Mouse (Mus musculus) heart, postnatal 4 days (tissue): ENCODE data around the gene Trank1. TPM values are rescaled to one million over a fixed set of nuclear protein-coding genes. Genes with fewer than 3 reads are reported as not detected.
A peak's percentile ranks its signal among the peaks of the same experiment; 100 is the strongest.

ENCODE experiments used
- DNase-seq: peaks from one replicate; pipeline ENCODE4 v3.0.0; 2021
- total RNA-seq, 2 experiments: library from RNA; stranded (reverse); gene quantifications; 2 replicates each; pipeline ENCODE4 v1.2.3; 2021

Trank1 gene
- total RNA-seq, 2 experiments from 2014 or later, result 0.10 to 0.14 TPM

DNA sequence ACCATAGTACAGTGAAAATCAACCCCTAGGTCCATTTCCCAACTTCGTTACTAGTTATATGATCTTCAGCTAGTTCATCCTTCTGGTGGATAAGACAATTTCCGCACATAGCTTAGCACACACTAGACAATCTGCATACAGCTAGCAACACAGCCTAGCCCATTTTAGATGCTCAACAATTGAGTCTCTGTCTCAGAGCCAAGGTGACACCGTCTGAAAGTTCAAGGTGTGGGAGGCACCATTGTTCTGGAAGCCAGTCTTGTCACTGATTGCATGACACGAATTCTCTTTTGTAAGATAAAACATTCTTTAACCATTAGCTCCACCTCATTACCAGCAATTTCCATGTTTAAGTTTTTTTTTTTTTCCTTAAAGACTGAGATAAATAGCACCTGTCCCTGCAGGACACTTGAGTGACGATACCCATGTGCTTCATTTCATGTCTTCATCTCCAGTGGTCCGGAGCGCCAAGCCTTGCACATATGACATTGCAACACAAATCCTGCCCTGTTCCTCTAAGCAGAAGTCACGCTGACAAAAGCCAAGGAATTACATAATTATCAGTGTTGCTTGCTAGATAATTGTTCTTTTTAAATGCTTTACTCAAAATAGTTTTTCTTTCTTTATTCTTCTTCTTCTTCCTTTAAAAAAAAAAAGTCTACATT is 117.3 kb downstream of the Trank1 start:
- DNase-seq, result no peak

DNA sequence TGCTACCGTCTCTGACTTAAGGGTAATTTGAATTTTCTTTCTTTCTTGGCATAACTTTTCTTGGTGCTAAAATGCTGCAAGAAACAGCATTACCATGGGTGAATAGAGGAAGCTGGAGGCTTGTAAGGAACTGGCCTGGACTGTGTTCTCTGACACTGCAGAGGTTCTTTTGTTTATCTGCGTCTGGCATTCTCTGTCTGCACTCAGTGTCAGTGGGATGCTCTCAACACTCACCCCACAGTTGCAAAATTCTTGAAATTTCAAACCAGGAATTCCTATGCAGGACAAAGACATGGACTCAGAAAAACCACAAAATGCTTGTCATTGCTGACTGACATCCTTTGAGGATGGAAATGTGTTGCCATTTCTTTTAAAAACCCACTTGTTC is 117.8 kb downstream of the Trank1 start:
- no peak for DNase-seq

GRCm38 (mm10) chr9:111435429-111435828 is 123.9 kb downstream of the Trank1 start:
- DNase-seq, result no peak

DNA sequence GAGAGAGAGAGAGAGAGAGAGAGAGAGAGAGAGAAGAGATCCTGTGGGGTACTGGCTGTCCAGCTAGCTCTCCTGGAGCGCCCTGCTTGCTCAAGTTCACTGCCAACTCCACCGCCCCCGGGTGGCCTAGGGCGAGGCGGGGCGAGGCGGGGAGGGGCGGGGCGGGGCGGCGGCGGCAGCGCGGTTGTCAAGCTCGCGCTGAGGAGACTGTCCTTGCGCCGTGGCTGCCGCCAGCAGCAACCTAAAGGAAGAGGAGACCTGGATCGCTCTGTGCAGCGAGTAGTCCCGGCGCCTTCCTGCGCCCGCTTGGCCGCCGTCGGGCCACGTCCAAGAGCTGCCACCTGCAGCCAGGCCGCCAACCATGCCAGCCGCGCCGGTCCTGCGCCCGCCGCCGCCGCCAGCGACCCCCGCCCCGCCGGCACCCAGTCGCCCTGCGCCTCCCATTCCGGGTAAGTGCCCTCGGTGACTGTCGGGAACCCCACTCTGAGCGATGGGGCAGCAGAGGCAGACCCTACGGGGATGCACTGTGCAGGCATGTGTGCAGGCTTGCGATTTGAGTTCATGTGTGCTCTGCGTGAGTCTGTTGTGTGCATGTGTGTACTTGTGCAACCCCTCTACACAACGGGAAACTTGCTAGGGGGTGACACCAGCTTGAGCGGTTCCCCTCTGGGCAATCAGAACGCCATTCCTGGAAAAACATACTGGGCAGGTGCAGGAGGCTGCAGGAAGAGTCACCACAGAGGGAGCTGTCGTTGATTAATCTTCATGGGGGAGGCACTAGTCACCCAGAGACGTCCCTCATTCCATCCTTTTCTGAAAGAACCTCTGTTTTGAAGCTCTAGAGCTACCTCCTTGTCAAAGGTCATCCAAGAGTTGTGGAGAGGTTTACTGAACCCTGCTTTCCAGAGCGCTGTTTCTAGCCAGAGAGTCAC is 127.6 kb downstream of the Trank1 start, which contains the start of gene Dclk3:
TSS of gene Dclk3 (plus strand) at position 178 of the 932 bp plus-strand sequence.
- DNase-seq, result peak; percentile 52

DNA sequence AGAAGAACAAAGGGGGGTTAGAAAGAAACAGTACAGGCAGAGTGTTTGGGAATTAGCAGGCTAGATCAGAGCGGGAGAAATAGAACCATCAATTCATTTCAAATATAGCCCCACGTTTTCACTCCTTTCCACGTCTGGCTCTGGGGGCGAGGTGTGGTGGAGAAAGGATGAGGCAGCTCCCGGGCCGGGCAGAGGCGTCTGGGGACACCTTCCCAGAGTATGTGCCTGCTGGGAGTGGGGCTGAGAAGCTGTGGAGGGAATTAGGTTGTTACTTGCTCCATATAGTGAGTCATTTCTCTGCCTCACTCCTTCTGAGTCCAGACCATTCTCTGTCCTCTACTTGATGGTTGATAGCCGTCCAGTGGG is 128.3 kb downstream of the Trank1 start:
- DNase-seq, result no peak

GRCm38 (mm10) chr9:111440446-111440845 is 128.9 kb downstream of the Trank1 start:
- no peak for DNase-seq

DNA sequence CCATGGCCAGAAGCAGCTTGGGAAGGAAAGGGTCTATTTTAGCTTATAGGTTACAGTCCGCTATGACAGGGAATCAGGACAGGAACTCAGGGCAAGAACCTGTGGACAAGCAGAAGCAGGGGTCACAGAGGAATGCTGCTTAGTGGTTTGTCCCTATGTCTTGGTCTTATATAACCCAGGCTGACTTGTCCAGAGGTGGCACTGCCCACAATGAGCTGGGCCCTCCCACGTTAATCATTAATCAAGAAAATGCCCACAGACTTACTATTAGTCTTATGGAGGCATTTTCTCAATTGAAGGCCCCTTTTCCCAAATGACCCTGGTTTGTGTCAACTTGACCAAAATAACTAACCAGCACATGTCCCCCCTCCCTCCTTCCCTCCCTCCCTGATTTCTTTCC is 129.6 kb downstream of the Trank1 start:
- no peak for DNase-seq

Other genes starting within 250 kb of the Trank1 start
- 100 to 1,000 TPM; 132 to 133 TPM for gene Lrrfip2, start 194.1 kb upstream of the Trank1 start, total RNA-seq
- gene Mlh1, start 39.9 kb upstream of the Trank1 start, total RNA-seq, result 10 to 100 TPM; 24.3 to 25.0 TPM
- 10 to 100 TPM; 32.5 to 35.4 TPM for gene Epm2aip1, start 39.8 kb upstream of the Trank1 start, total RNA-seq
- under 1 TPM; 0.86 TPM for gene Dclk3, start 127.3 kb downstream of the Trank1 start, total RNA-seq